Mouse (Mus musculus) liver, adult 2 months (tissue): ENCODE data around the gene Vstm2a.

Experiments
- CTCF ChIP-seq: fragments of 200-500 bp; IDR thresholded peaks from 2 replicates; pipeline ENCODE4 v1.5.1; 2011; ENCODE audit warnings: low read depth, low read length, control low read depth
- POLR2A ChIP-seq: fragments of 200-500 bp; IDR thresholded peaks from 2 replicates; pipeline ENCODE4 v1.6.1; 2011; ENCODE audit warnings: low read length, control low read depth; ENCODE audit not compliant: insufficient read depth; ENCODE audit errors: extremely low read depth

DNA sequence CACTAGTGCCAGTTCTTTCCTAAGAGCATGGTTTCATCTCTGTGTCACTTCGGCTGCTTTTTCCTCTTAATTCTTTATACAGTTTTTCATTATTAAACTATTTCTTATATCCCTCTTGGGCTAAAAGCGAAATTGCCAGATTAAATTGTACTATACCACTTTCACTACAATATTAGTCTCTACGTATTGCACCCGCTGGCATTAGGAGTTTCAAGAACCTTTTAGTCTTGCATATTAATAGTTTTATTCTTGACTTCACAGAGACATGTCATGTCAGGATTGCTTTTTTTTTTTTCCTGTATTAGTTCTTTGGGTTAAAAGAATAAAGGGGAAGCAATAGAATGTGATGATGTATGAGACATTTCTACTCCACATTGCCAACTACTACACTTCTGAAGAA, 94.4 kb downstream of the Vstm2a start:
- no peak for TF ChIP-seq POLR2A
- TF ChIP-seq CTCF, result no peak
